Mouse (Mus musculus): ENCODE data around the gene Cdk15. TPM values are rescaled to one million over a fixed set of nuclear protein-coding genes. Genes with fewer than 3 reads are reported as not detected.

Cdk15 gene
- not detected in 2 replicates for polyA plus RNA-seq (2012; rRNA removed; ENCODE audit: low replicate concordance)

GRCm38 (mm10) chr1:59256751-59257231 is at the start of gene Cdk15:
Cdk15 (plus strand) TSS chr1:59256906.

GRCm38 (mm10) chr1:59236856-59237441 is 19.8 kb upstream of the Cdk15 start, which contains the start of gene Als2:
Als2 (minus strand) TSS chr1:59237231.

Other genes with a start within 250 kb of the Cdk15 start
- gene C2cd6, start 162.0 kb upstream of the Cdk15 start, polyA plus RNA-seq (2012; rRNA removed; ENCODE audit: low replicate concordance) = not detected in 2 replicates
- 0.34 and 0.56 TPM in 2 replicates for gene Tmem237, start 136.5 kb upstream of the Cdk15 start, polyA plus RNA-seq (2012; rRNA removed; ENCODE audit: low replicate concordance)
- 2.6 and 4.0 TPM in 2 replicates for gene Mpp4, start 93.5 kb upstream of the Cdk15 start, polyA plus RNA-seq (2012; rRNA removed; ENCODE audit: low replicate concordance)
- 4.8 and 5.2 TPM in 2 replicates for gene Als2, start 19.7 kb upstream of the Cdk15 start, polyA plus RNA-seq (2012; rRNA removed; ENCODE audit: low replicate concordance)
- 9.2 and 10.9 TPM in 2 replicates for gene Fzd7, start 225.5 kb downstream of the Cdk15 start, polyA plus RNA-seq (2012; rRNA removed; ENCODE audit: low replicate concordance)